Mouse (Mus musculus): ENCODE results near the gene Tmx4.

DNA sequence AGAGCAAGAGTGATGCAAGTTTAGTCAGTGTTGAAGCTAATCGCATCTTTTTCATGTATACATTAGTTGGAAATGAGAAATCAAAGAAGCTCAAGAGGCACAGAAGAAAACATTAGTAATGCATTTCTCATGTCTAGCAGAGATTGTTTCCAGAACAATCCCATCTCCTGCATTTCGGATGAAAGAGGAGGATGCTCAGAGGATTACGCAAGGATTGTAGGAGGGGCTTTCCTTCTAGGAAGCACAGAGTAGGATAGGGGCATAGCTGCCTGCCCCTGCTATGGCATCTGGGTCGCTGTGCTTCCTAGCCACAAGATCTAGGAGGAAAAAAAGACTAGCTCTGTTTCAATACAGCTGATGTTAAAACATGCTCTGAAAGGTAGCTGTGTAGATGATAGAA, 1.2 kb upstream of the Tmx4 start:
- TF ChIP-seq POLR2A (IDR thresholded peaks at IDR 0.05; ENCODE audit: insufficient read depth, low read length) (no peak), CTCF (IDR thresholded peaks at IDR 0.05; ENCODE audit: low read depth, low read length) (no peak)

Measured in ES-Bruce4 (cell line).